Mouse (Mus musculus): ENCODE data around the gene Armc7.
"Not testable (repeated sequence)": the region's sequence is repeated elsewhere in the genome, so short reads cannot be mapped to it uniquely, and the experiment has no call there.

- TF ChIP-seq POLR2A (IDR thresholded peaks at IDR 0.05; ENCODE audit: insufficient read length, low read depth); POLR2AphosphoS2 (IDR thresholded peaks at IDR 0.05; ENCODE audit: insufficient read length, low read depth); TCF3 (IDR thresholded peaks at IDR 0.05; ENCODE audit: insufficient read length, low read depth); MAX (IDR thresholded peaks at IDR 0.05; ENCODE audit: low read depth); MYOG (IDR thresholded peaks at IDR 0.05; ENCODE audit: control insufficient read depth in 1 of 3, insufficient read depth in 1 of 3, insufficient read length in 2 of 3, low read depth in 2 of 3); MYOD1 (IDR thresholded peaks at IDR 0.05; ENCODE audit: control insufficient read depth in 1 of 3, insufficient read length in 2 of 3, low read depth in 2 of 3); SRF (IDR thresholded peaks at IDR 0.05; ENCODE audit: control insufficient read depth, insufficient read length, low read depth); TCF12 (IDR thresholded peaks at IDR 0.05; ENCODE audit: insufficient read depth, poor library complexity, severe bottlenecking); CEBPB (IDR thresholded peaks at IDR 0.05; ENCODE audit: insufficient read depth, poor library complexity, severe bottlenecking); REST (IDR thresholded peaks at IDR 0.05; ENCODE audit: insufficient read depth, insufficient read length): not testable (repeated sequence)
These were observed 1.9 kb downstream of the Armc7 start for GRCm38 (mm10) chr11:115477388-115477787.

Measured in myocyte (in vitro differentiated cells).